Mouse (Mus musculus): ENCODE data around the gene Umps. TPM values are rescaled to one million over a fixed set of nuclear protein-coding genes. Genes with fewer than 3 reads are reported as not detected.
A peak's percentile ranks its signal among the peaks of the same experiment; 100 is the strongest.

The Umps gene
- polyA plus RNA-seq, 1 experiment from 2014 or later: 66.5 TPM

GRCm38 (mm10) chr16:33947664-33948571, 18.9 kb downstream of the Umps start:
- Histone ChIP-seq H3K9me3 (ENCODE audit: control insufficient read depth, low read length) (no peaks in the 10 kb centered on the region), H3K27me3 (ENCODE audit: control insufficient read depth, insufficient read depth, low read length) (no peaks in the 10 kb centered on the region), H3K4me2 (ENCODE audit: low read depth) (no peak overlapping the region), H3K27ac (ENCODE audit: low read depth, low read length) (no peak overlapping the region), H3K9ac (ENCODE audit: low read length) (no peak overlapping the region), H3K36me3 (ENCODE audit: control insufficient read depth, insufficient read depth, low read length) (no peaks in the 10 kb centered on the region), H3K4me1 (ENCODE audit: control insufficient read depth, insufficient read depth, low read length) (no peaks in the 10 kb centered on the region), H3K4me3 (ENCODE audit: low read depth, low read length) (no peak overlapping the region)
- WGBS: 87% methylated on average over 17 of the region's 17 CpGs
- DNase-seq (ENCODE audit: low spot score): no peak
- no peak for ATAC-seq (ENCODE audit: insufficient read depth, low FRiP score, low TSS enrichment)

- Histone ChIP-seq H3K4me2 (ENCODE audit: low read depth) (no peak overlapping the region), H3K36me3 (ENCODE audit: control insufficient read depth, insufficient read depth, low read length) (no peaks in the 10 kb centered on the region), H3K27ac (ENCODE audit: low read depth, low read length) (no peak overlapping the region), H3K4me3 (ENCODE audit: low read depth, low read length) (no peak overlapping the region), H3K9ac (ENCODE audit: low read length) (no peak overlapping the region), H3K4me1 (ENCODE audit: control insufficient read depth, insufficient read depth, low read length) (peaks cover 8% of the 10 kb centered on the region), H3K9me3 (ENCODE audit: control insufficient read depth, low read length) (no peaks in the 10 kb centered on the region), H3K27me3 (ENCODE audit: control insufficient read depth, insufficient read depth, low read length) (no peaks in the 10 kb centered on the region)
- WGBS: 81% methylated on average over 7 of the region's 7 CpGs
- ATAC-seq (ENCODE audit: insufficient read depth, low FRiP score, low TSS enrichment): no peak
- no peak for DNase-seq (ENCODE audit: low spot score)
These were observed 20.8 kb downstream of the Umps start for GRCm38 (mm10) chr16:33946021-33946420.

- ATAC-seq (ENCODE audit: insufficient read depth, low FRiP score, low TSS enrichment) (no peak), DNase-seq (ENCODE audit: low spot score) (no peak)
- Histone ChIP-seq H3K4me3 (ENCODE audit: low read depth, low read length) (no peak overlapping the region), H3K4me1 (ENCODE audit: control insufficient read depth, insufficient read depth, low read length) (peaks cover 10% of the 10 kb centered on the region), H3K36me3 (ENCODE audit: control insufficient read depth, insufficient read depth, low read length) (no peaks in the 10 kb centered on the region), H3K27me3 (ENCODE audit: control insufficient read depth, insufficient read depth, low read length) (no peaks in the 10 kb centered on the region), H3K9ac (ENCODE audit: low read length) (no peak overlapping the region), H3K4me2 (ENCODE audit: low read depth) (no peak overlapping the region), H3K27ac (ENCODE audit: low read depth, low read length) (no peak overlapping the region), H3K9me3 (ENCODE audit: control insufficient read depth, low read length) (no peaks in the 10 kb centered on the region)
- 37% methylated on average over 6 of the region's 6 CpGs for WGBS
These were observed 22.1 kb downstream of the Umps start for GRCm38 (mm10) chr16:33944772-33945171.

- WGBS: 81% methylated on average over 4 of the region's 4 CpGs
- H3K4me2 ChIP-seq (ENCODE audit: low read depth): no peak overlapping the region
- H3K4me1 ChIP-seq (ENCODE audit: control insufficient read depth, insufficient read depth, low read length): peaks cover 10% of the 10 kb centered on the region
These were observed 22.7 kb downstream of the Umps start for GRCm38 (mm10) chr16:33944126-33944525.

GRCm38 (mm10) chr16:33943388-33943787, 23.4 kb downstream of the Umps start:
- H3K4me3 ChIP-seq (ENCODE audit: low read depth, low read length): no peak overlapping the region
- DNase-seq (ENCODE audit: low spot score) (no peak), ATAC-seq (ENCODE audit: insufficient read depth, low FRiP score, low TSS enrichment) (no peak)
- no peaks in the 10 kb centered on the region for H3K27me3 ChIP-seq (ENCODE audit: control insufficient read depth, insufficient read depth, low read length)
- peaks cover 10% of the 10 kb centered on the region for H3K4me1 ChIP-seq (ENCODE audit: control insufficient read depth, insufficient read depth, low read length)
- H3K4me2 ChIP-seq (ENCODE audit: low read depth): no peak overlapping the region
- WGBS: over 99% methylated on average over 6 of the region's 6 CpGs
- H3K9ac ChIP-seq (ENCODE audit: low read length): no peak overlapping the region
- no peaks in the 10 kb centered on the region for H3K9me3 ChIP-seq (ENCODE audit: control insufficient read depth, low read length)
- no peak overlapping the region for H3K27ac ChIP-seq (ENCODE audit: low read depth, low read length)
- H3K36me3 ChIP-seq (ENCODE audit: control insufficient read depth, insufficient read depth, low read length): no peaks in the 10 kb centered on the region

More at GRCm38 (mm10) chr16:33944126-33944525, 22.7 kb downstream of the Umps start:
- ATAC-seq (ENCODE audit: insufficient read depth, low FRiP score, low TSS enrichment) (no peak), DNase-seq (ENCODE audit: low spot score) (no peak)
- Histone ChIP-seq H3K27me3 (ENCODE audit: control insufficient read depth, insufficient read depth, low read length) (no peaks in the 10 kb centered on the region), H3K9ac (ENCODE audit: low read length) (no peak overlapping the region), H3K36me3 (ENCODE audit: control insufficient read depth, insufficient read depth, low read length) (no peaks in the 10 kb centered on the region), H3K4me3 (ENCODE audit: low read depth, low read length) (no peak overlapping the region), H3K27ac (ENCODE audit: low read depth, low read length) (no peak overlapping the region), H3K9me3 (ENCODE audit: control insufficient read depth, low read length) (no peaks in the 10 kb centered on the region)

- Histone ChIP-seq H3K36me3 (ENCODE audit: control insufficient read depth, insufficient read depth, low read length) (no peaks in the 10 kb centered on the region), H3K4me2 (ENCODE audit: low read depth) (no peak overlapping the region), H3K4me3 (ENCODE audit: low read depth, low read length) (no peak overlapping the region), H3K9ac (ENCODE audit: low read length) (no peak overlapping the region), H3K27ac (ENCODE audit: low read depth, low read length) (no peak overlapping the region), H3K4me1 (ENCODE audit: control insufficient read depth, insufficient read depth, low read length) (peaks cover 10% of the 10 kb centered on the region), H3K9me3 (ENCODE audit: control insufficient read depth, low read length) (no peaks in the 10 kb centered on the region), H3K27me3 (ENCODE audit: control insufficient read depth, insufficient read depth, low read length) (no peaks in the 10 kb centered on the region)
- ATAC-seq (ENCODE audit: insufficient read depth, low FRiP score, low TSS enrichment): no peak
- 65% methylated on average over 11 of the region's 11 CpGs for WGBS
- DNase-seq (ENCODE audit: low spot score): peak; percentile 63
These were observed 24.5 kb downstream of the Umps start for GRCm38 (mm10) chr16:33942341-33942740.

GRCm38 (mm10) chr16:33941271-33941781, 25.5 kb downstream of the Umps start:
- DNase-seq (ENCODE audit: low spot score) (no peak), ATAC-seq (ENCODE audit: insufficient read depth, low FRiP score, low TSS enrichment) (no peak)
- H3K36me3 ChIP-seq (ENCODE audit: control insufficient read depth, insufficient read depth, low read length): no peaks in the 10 kb centered on the region
- 53% methylated on average over 11 of the region's 11 CpGs for whole genome bisulfite sequencing
- H3K27me3 ChIP-seq (ENCODE audit: control insufficient read depth, insufficient read depth, low read length): no peaks in the 10 kb centered on the region
- H3K4me1 ChIP-seq (ENCODE audit: control insufficient read depth, insufficient read depth, low read length): peaks cover 10% of the 10 kb centered on the region
- no peaks in the 10 kb centered on the region for H3K9me3 ChIP-seq (ENCODE audit: control insufficient read depth, low read length)
- no peak overlapping the region for H3K4me2 ChIP-seq (ENCODE audit: low read depth)
- H3K4me3 ChIP-seq (ENCODE audit: low read depth, low read length): no peak overlapping the region
- no peak overlapping the region for H3K9ac ChIP-seq (ENCODE audit: low read length)
- H3K27ac ChIP-seq (ENCODE audit: low read depth, low read length): 0 out of 2 replicates have a peak overlapping the region, but pooled peaks have one; percentile 39

GRCm38 (mm10) chr16:33940095-33940494, 26.7 kb downstream of the Umps start:
- Histone ChIP-seq H3K9me3 (ENCODE audit: control insufficient read depth, low read length) (no peaks in the 10 kb centered on the region), H3K27me3 (ENCODE audit: control insufficient read depth, insufficient read depth, low read length) (no peaks in the 10 kb centered on the region), H3K4me3 (ENCODE audit: low read depth, low read length) (no peak overlapping the region), H3K27ac (ENCODE audit: low read depth, low read length) (no peak overlapping the region), H3K4me2 (ENCODE audit: low read depth) (no peak overlapping the region), H3K4me1 (ENCODE audit: control insufficient read depth, insufficient read depth, low read length) (peaks cover 10% of the 10 kb centered on the region), H3K9ac (ENCODE audit: low read length) (no peak overlapping the region), H3K36me3 (ENCODE audit: control insufficient read depth, insufficient read depth, low read length) (no peaks in the 10 kb centered on the region)
- ATAC-seq (ENCODE audit: insufficient read depth, low FRiP score, low TSS enrichment): no peak
- no peak for DNase-seq (ENCODE audit: low spot score)
- whole genome bisulfite sequencing: 81% methylated on average over 5 of the region's 5 CpGs

GRCm38 (mm10) chr16:33939636-33940035, 27.2 kb downstream of the Umps start:
- H3K27ac ChIP-seq (ENCODE audit: low read depth, low read length): no peak overlapping the region
- DNase-seq (ENCODE audit: low spot score) (no peak), ATAC-seq (ENCODE audit: insufficient read depth, low FRiP score, low TSS enrichment) (no peak)
- H3K4me3 ChIP-seq (ENCODE audit: low read depth, low read length): no peak overlapping the region
- no peaks in the 10 kb centered on the region for H3K27me3 ChIP-seq (ENCODE audit: control insufficient read depth, insufficient read depth, low read length)
- no peaks in the 10 kb centered on the region for H3K36me3 ChIP-seq (ENCODE audit: control insufficient read depth, insufficient read depth, low read length)
- no peak overlapping the region for H3K9ac ChIP-seq (ENCODE audit: low read length)
- no peak overlapping the region for H3K4me2 ChIP-seq (ENCODE audit: low read depth)
- H3K4me1 ChIP-seq (ENCODE audit: control insufficient read depth, insufficient read depth, low read length): peaks cover 10% of the 10 kb centered on the region
- 64% methylated on average over 9 of the region's 9 CpGs for WGBS
- no peaks in the 10 kb centered on the region for H3K9me3 ChIP-seq (ENCODE audit: control insufficient read depth, low read length)
